Mouse (Mus musculus) small intestine, adult 2 months (tissue): ENCODE measurements around the gene Wdr19.

ENCODE experiments used
- CTCF ChIP-seq: fragments of 200-500 bp; IDR thresholded peaks from 2 replicates; pipeline ENCODE4 v1.5.1; 2012; ENCODE audit warnings: low read depth, mild to moderate bottlenecking, control low read depth, inconsistent platforms, low read length, moderate library complexity, mixed read lengths; ENCODE audit not compliant: insufficient replicate concordance, insufficient read length; ENCODE audit errors: extremely low read depth
- POLR2A ChIP-seq: fragments of 200-500 bp; IDR thresholded peaks from 2 replicates; pipeline ENCODE4 v1.6.1; 2012; ENCODE audit warnings: low read depth, mild to moderate bottlenecking, control low read depth, inconsistent platforms, low read length, moderate library complexity

DNA sequence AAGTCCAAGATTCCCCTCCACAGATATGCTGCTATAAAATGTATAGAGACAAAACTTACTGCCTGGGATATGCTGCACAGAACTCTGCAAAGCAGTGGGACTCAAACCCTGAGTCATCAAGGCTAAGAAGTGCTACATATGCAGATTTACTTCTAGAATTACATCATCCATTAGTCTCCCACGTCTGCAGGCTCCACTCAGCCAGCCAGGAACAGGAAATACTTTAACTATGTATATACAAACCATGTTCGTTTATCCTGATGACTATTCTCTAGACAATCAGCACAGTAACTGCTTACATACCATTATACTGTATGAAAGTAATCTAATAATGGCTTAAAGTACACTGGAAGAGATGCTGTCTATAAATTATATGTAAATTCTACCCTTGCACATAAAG, 94.8 kb downstream of the Wdr19 start:
- TF ChIP-seq CTCF (no peak), POLR2A (no peak)
